Mouse (Mus musculus): ENCODE measurements around the gene Lamc2. TPM values are rescaled to one million over a fixed set of nuclear protein-coding genes. Genes with fewer than 3 reads are reported as not detected.

Gene Lamc2
- polyA plus RNA-seq, 1 experiment from 2014 or later = 0.22 TPM

DNA sequence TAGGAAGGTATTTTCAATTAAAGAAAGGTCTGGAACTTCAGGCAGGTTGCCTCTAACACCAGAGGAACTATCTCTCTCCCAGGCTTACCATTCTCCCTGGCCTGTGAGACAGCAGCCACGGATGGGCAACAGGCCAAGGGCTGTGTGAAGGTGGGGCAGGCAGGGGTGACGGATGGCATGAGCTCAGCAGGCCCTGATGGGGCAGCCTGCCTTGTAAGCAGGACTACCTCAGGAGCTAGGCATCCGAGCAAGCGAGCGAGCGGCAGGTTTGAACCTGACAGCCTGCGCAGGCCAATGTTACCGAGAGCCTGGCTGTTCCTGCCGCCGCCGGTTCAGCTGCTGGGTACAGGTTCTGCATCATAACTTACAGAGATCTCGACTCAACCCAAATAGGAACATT is 11.4 kb downstream of the Lamc2 start:
- Histone ChIP-seq H3K27me3 (no peaks in the 10 kb centered on the region), H3K27ac (replicated peaks) (no peak overlapping the region), H3K9ac (no peak overlapping the region), H3K4me1 (replicated peaks) (0 out of 2 replicates have a peak, but pooled peaks cover 3% of the 10 kb centered on the region), H3K9me3 (replicated peaks) (no peaks in the 10 kb centered on the region), H3K4me2 (no peak overlapping the region), H3K36me3 (replicated peaks) (no peaks in the 10 kb centered on the region), H3K4me3 (replicated peaks) (no peak overlapping the region)
- no peak for ATAC-seq (ENCODE audit: insufficient read depth)
- 60% methylated on average over 12 of the region's 12 CpGs for WGBS (ENCODE audit: insufficient replicate concordance)

DNA sequence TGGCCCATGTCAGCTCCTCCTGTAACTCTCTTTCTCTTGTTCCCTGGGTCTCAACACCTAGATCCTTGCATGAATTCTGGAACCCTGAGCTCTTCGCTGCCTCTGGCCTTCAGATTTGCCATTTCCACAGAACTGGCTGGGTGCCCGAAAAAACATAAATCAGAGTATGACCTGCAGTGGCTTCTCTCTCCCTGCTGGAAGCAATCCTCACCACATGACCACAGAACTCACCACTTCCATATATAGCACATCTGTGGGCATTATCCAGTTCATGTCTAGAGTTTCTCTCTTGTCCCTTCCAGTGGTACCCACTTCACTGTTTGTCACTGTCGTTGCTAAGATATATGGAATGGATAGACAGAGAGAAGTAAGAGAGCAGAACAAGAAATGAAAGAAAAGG is 13.0 kb downstream of the Lamc2 start:
- Histone ChIP-seq H3K4me3 (replicated peaks) (no peak overlapping the region), H3K9me3 (replicated peaks) (no peaks in the 10 kb centered on the region), H3K4me1 (replicated peaks) (0 out of 2 replicates have a peak, but pooled peaks cover 3% of the 10 kb centered on the region), H3K27me3 (no peaks in the 10 kb centered on the region), H3K36me3 (replicated peaks) (no peaks in the 10 kb centered on the region), H3K27ac (replicated peaks) (no peak overlapping the region), H3K4me2 (no peak overlapping the region), H3K9ac (no peak overlapping the region)
- ATAC-seq (ENCODE audit: insufficient read depth) = no peak
- 49% methylated on average over 3 of the region's 3 CpGs for WGBS (ENCODE audit: insufficient replicate concordance)

DNA sequence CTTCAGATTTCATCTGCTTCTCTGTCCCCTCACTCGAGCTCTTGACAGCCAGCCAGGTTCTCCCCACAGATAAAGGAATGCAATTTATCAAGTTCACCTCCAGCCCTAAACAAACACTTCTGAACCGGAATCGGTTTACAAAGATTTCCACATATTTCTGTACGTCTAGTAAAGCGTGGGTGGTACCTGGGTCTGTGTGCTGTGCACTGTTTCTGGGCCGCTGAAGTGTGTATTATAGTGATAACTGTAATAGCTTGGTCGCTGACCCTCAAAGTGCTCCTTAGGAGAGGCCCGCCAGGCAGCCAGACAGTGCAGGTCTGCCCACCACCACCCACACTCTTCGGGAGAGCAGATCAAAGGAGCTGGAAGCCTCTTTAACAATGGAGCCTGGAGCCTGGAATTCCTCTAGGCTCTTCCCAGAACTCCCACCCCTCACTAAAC is 13.9 kb downstream of the Lamc2 start:
- Histone ChIP-seq H3K36me3 (replicated peaks) (no peaks in the 10 kb centered on the region), H3K4me2 (no peak overlapping the region), H3K9me3 (replicated peaks) (no peaks in the 10 kb centered on the region), H3K4me1 (replicated peaks) (0 out of 2 replicates have a peak, but pooled peaks cover 3% of the 10 kb centered on the region), H3K4me3 (replicated peaks) (no peak overlapping the region), H3K9ac (no peak overlapping the region), H3K27ac (replicated peaks) (no peak overlapping the region), H3K27me3 (no peaks in the 10 kb centered on the region)
- WGBS (ENCODE audit: insufficient replicate concordance) = 20% methylated on average over 9 of the region's 9 CpGs
- ATAC-seq (ENCODE audit: insufficient read depth) = no peak

DNA sequence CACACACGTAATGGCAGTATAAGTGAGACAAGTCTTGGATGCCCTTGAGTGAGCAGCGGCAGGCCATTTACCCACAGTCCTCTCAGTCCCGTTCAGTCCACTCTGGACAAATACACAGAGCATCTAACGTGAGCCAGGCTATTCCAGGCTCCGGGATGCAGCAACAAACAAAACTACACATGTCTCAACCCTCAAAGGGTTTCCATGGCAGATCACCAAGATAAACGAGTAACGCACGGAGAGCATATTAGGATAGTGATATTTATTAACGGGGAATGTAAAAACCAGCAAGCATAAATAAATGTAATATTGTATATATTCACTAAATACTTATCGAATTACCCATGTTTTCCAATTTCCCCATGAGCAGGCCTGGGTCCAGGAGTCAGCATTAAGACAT is 15.2 kb downstream of the Lamc2 start:
- Histone ChIP-seq H3K4me1 (replicated peaks) (0 out of 2 replicates have a peak, but pooled peaks cover 3% of the 10 kb centered on the region), H3K27ac (replicated peaks) (no peak overlapping the region), H3K36me3 (replicated peaks) (no peaks in the 10 kb centered on the region), H3K4me3 (replicated peaks) (no peak overlapping the region), H3K9ac (no peak overlapping the region), H3K9me3 (replicated peaks) (no peaks in the 10 kb centered on the region), H3K4me2 (no peak overlapping the region), H3K27me3 (no peaks in the 10 kb centered on the region)
- WGBS (ENCODE audit: insufficient replicate concordance) = 74% methylated on average over 10 of the region's 10 CpGs
- no peak for ATAC-seq (ENCODE audit: insufficient read depth)

DNA sequence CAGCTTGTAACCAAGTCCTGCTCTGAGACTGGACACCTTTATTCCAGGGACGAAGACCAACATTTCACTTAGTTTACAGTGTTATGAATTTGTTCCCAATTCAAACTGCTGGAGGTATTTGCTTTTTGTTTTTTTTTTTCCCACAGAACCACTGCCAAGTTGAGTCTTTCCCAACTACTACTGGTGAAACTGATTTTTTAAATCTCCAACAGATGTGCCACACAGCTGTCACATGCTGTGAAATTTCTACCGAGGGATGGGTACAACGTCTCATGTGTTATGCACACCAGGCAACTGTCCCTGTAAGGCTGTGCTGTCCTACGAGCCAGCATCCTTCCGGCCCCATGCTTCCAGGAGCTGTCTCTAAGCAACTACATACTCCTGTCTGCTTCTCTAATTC is 18.0 kb downstream of the Lamc2 start:
- H3K9me3 ChIP-seq (replicated peaks) = no peaks in the 10 kb centered on the region
- no peak overlapping the region for H3K4me2 ChIP-seq
- 0 out of 2 replicates have a peak, but pooled peaks cover 3% of the 10 kb centered on the region for H3K4me1 ChIP-seq (replicated peaks)
- no peaks in the 10 kb centered on the region for H3K27me3 ChIP-seq
- ATAC-seq (ENCODE audit: insufficient read depth) = no peak
- WGBS (ENCODE audit: insufficient replicate concordance) = 66% methylated on average over 5 of the region's 5 CpGs
- H3K9ac ChIP-seq = no peak overlapping the region
- no peak overlapping the region for H3K4me3 ChIP-seq (replicated peaks)
- no peaks in the 10 kb centered on the region for H3K36me3 ChIP-seq (replicated peaks)
- H3K27ac ChIP-seq (replicated peaks) = no peak overlapping the region

DNA sequence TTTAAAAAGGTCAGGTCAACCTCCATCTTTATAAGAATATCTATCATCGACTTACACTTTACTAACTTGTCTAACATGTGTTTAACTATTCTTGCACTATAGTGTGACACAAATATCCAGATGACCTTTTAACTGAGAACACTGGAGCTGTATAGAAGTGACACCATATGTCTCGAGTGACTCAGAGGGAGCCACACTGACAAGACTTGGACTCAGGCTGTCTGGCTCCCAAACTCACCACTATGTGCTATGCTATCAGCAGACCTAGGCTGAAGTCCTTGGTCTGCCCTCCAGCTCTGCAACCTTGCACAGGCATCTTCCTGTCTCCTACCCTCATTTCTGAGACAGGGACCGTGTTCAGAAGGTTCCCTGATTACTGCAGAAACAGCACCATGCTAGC is 22.4 kb downstream of the Lamc2 start:
- H3K4me2 ChIP-seq = no peak overlapping the region
- 53% methylated on average over 3 of the region's 3 CpGs for WGBS (ENCODE audit: insufficient replicate concordance)
- H3K36me3 ChIP-seq (replicated peaks) = no peaks in the 10 kb centered on the region
- H3K4me3 ChIP-seq (replicated peaks) = no peak overlapping the region
- no peaks in the 10 kb centered on the region for H3K9me3 ChIP-seq (replicated peaks)
- H3K27ac ChIP-seq (replicated peaks) = no peak overlapping the region
- H3K27me3 ChIP-seq = no peaks in the 10 kb centered on the region
- no peaks in the 10 kb centered on the region for H3K4me1 ChIP-seq (replicated peaks)
- no peak overlapping the region for H3K9ac ChIP-seq
- no peak for ATAC-seq (ENCODE audit: insufficient read depth)

DNA sequence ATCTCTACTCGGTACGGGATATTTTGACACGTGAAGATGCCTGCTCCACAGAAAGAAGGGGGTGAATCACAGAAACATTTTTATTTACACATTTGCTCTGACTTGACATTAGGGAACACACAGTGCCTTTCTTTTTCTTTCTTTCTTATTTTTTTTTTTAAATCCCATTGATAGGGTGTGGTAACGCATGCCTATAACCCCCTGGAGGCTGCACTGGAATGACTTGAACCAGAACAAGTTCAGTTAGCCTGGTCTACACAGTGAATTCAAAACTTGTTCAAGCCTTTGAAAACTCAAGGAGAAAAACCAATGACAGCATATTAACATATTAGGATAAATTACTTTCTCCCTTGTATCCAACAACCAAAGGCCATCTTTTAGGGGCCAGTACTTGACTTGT is 27.1 kb downstream of the Lamc2 start:
- no peak overlapping the region for H3K27ac ChIP-seq (replicated peaks)
- ATAC-seq (ENCODE audit: insufficient read depth) = no peak

DNA sequence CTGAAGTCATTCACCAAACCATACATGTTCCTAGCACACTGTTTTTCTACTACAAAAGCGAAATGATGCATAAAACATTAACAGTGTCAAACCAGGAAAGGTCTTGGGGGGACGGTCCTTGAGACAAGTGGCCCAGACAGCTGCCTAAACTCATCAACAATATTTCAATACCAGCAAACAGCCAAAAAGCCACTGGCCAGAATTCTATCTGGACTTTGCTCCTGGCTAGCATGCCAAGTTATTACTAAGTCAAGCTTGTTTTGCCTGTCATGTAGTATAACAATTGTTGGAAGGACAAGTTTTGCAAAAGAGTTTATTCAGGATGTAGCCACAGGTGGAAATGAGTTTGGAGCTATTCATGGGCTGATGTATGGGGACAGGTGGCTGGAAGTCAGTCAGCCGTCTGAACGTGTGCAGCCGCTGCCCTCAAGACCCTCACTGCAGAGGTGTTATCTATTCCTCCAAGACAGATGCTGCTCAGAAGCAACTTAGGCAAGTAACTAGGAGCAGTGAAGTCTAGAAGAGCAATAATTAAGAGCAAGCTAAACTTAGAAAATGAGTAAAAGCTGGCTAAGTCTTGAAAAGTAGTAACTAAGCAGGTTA is 29.1 kb downstream of the Lamc2 start:
- no peak for ATAC-seq (ENCODE audit: insufficient read depth)
- Histone ChIP-seq H3K9ac (no peak overlapping the region), H3K27ac (replicated peaks) (no peak overlapping the region), H3K9me3 (replicated peaks) (no peaks in the 10 kb centered on the region), H3K4me1 (replicated peaks) (no peaks in the 10 kb centered on the region), H3K4me2 (no peak overlapping the region), H3K27me3 (no peaks in the 10 kb centered on the region), H3K36me3 (replicated peaks) (no peaks in the 10 kb centered on the region), H3K4me3 (replicated peaks) (no peak overlapping the region)
- 57% methylated on average over 5 of the region's 5 CpGs for WGBS (ENCODE audit: insufficient replicate concordance)

More for the DNA sequence above, 27.1 kb downstream of the Lamc2 start:
- Histone ChIP-seq H3K4me2 (no peak overlapping the region), H3K9me3 (replicated peaks) (no peaks in the 10 kb centered on the region), H3K27me3 (no peaks in the 10 kb centered on the region), H3K9ac (no peak overlapping the region), H3K4me3 (replicated peaks) (no peak overlapping the region), H3K4me1 (replicated peaks) (no peaks in the 10 kb centered on the region), H3K36me3 (replicated peaks) (no peaks in the 10 kb centered on the region)
- WGBS (ENCODE audit: insufficient replicate concordance) = 81% methylated on average over 4 of the region's 4 CpGs

DNA sequence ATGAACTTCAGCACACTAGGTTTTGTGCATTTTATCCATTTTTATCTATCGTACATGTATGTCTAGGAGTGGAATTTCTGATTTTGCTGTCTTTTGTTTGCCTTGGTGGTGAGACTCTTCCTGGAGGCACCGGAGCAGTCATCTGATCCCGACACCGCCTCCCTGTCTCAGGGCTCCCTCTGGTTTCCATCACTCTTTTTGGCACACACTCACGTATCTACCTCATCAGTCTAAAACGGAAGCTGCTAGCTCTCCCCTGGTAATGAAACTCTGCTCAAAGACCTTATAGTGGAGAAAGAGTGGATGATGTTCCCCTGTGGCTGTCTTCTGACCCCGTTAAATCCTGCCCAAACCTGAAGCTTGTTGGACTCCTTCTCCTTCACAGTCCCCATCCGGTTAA is 30.9 kb downstream of the Lamc2 start:
- Histone ChIP-seq H3K9me3 (replicated peaks) (no peaks in the 10 kb centered on the region), H3K36me3 (replicated peaks) (no peaks in the 10 kb centered on the region), H3K4me3 (replicated peaks) (no peak overlapping the region), H3K4me2 (no peak overlapping the region), H3K27me3 (no peaks in the 10 kb centered on the region), H3K27ac (replicated peaks) (no peak overlapping the region), H3K4me1 (replicated peaks) (no peaks in the 10 kb centered on the region), H3K9ac (no peak overlapping the region)
- WGBS (ENCODE audit: insufficient replicate concordance) = 73% methylated on average over 8 of the region's 8 CpGs
- ATAC-seq (ENCODE audit: insufficient read depth) = no peak

DNA sequence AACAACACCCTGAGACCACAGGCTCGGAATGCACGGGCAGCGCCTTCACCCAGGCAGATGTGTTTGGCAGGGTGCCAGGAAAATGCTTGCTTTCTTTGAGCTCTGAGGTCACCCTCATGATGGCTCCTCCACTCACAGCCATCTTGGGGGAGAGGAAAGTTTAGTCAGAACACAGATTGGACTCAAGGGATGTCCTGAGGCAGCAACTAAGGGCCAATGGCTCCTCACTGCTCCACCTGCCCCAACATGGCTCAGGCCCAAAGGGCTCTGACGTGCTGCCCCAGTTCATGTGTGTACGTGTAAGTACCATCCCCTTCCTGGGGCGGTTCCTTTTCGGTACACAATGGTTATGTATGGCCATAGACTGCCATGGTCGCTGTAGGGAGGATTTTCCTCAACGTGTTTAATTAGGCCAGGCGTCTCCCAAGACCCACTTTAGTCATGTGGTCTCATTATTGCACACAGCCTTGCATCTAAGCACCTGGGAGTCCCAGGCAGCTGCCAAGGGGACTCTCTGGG is 32.6 kb downstream of the Lamc2 start:
- no peak overlapping the region for H3K9ac ChIP-seq
- H3K27me3 ChIP-seq = no peaks in the 10 kb centered on the region
- H3K4me1 ChIP-seq (replicated peaks) = no peaks in the 10 kb centered on the region
- H3K9me3 ChIP-seq (replicated peaks) = no peaks in the 10 kb centered on the region
- H3K36me3 ChIP-seq (replicated peaks) = no peaks in the 10 kb centered on the region
- H3K27ac ChIP-seq (replicated peaks) = no peak overlapping the region
- no peak for ATAC-seq (ENCODE audit: insufficient read depth)
- H3K4me3 ChIP-seq (replicated peaks) = no peak overlapping the region
- H3K4me2 ChIP-seq = no peak overlapping the region
- WGBS (ENCODE audit: insufficient replicate concordance) = 62% methylated on average over 10 of the region's 10 CpGs

DNA sequence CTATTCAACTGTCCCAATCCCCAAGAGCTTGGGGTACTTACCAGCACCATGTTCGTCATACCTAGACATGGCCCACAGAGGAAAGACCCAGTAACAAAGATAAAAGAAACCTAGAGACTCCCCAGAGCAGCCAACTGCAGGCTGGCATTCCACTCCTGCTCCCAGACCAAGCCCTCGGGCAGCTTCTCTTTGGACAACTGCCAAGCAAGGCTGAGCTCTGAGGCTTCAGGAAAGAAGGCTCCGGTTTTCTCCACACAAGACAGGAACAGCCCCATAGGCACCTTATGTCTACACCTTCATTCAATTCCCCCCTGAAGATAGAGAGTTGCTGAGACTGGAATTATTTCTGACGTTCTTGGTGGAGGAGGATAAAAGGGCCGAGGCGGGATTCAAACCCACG is 33.7 kb downstream of the Lamc2 start:
- Histone ChIP-seq H3K27ac (replicated peaks) (no peak overlapping the region), H3K9ac (no peak overlapping the region), H3K27me3 (no peaks in the 10 kb centered on the region), H3K9me3 (replicated peaks) (no peaks in the 10 kb centered on the region), H3K4me2 (no peak overlapping the region), H3K4me3 (replicated peaks) (no peak overlapping the region), H3K36me3 (replicated peaks) (no peaks in the 10 kb centered on the region), H3K4me1 (replicated peaks) (no peaks in the 10 kb centered on the region)
- 65% methylated on average over 7 of the region's 7 CpGs for WGBS (ENCODE audit: insufficient replicate concordance)
- no peak for ATAC-seq (ENCODE audit: insufficient read depth)

DNA sequence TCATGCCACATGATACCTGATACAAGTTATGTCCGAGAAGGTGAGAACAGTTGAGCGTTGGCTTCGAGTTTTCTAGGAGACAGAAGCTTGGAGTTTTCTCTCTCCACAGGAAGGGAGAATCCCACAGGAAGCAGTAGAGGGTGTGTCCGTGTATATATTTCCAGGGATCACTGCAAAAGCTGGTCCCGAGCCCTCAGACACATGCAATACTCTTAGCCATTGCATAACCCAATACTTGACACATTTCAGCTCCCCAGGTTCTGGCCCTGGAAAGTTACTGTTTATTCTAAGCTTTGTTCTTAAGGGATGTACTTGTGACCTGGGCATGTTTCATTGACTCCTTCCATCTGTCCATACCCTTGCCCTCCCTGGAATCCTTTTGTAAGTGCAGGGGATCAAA is 40.5 kb downstream of the Lamc2 start:
- Histone ChIP-seq H3K4me3 (replicated peaks) (no peak overlapping the region), H3K9me3 (replicated peaks) (no peaks in the 10 kb centered on the region), H3K27me3 (no peaks in the 10 kb centered on the region), H3K36me3 (replicated peaks) (no peaks in the 10 kb centered on the region), H3K4me2 (no peak overlapping the region), H3K9ac (no peak overlapping the region), H3K4me1 (replicated peaks) (no peaks in the 10 kb centered on the region), H3K27ac (replicated peaks) (no peak overlapping the region)
- ATAC-seq (ENCODE audit: insufficient read depth) = no peak
- WGBS (ENCODE audit: insufficient replicate concordance) = 56% methylated on average over 5 of the region's 5 CpGs

Data from liver, embryonic 15.5 days (tissue).